Mouse (Mus musculus) small intestine, adult 2 months (tissue): ENCODE data around the gene Dcst1. TPM values are rescaled to one million over a fixed set of nuclear protein-coding genes. Genes with fewer than 3 reads are reported as not detected.

Source experiments
- H3K27ac ChIP-seq: fragments of 200-500 bp; 2 replicates; pipeline ENCODE4 v1.5.1; 2012; ENCODE audit warnings: low read depth, low read length, control low read depth, inconsistent platforms; ENCODE audit not compliant: insufficient read depth
- H3K27me3 ChIP-seq: fragments of 200-500 bp; 2 replicates; pipeline ENCODE4 v1.6.1; 2012; ENCODE audit warnings: mild to moderate bottlenecking, moderate library complexity, low read length, inconsistent platforms; ENCODE audit not compliant: control insufficient read depth, insufficient read depth
- H3K36me3 ChIP-seq: fragments of 200-500 bp; 2 replicates; pipeline ENCODE4 v1.6.1; 2012; ENCODE audit warnings: mild to moderate bottlenecking, low read length, control low read depth, inconsistent platforms; ENCODE audit not compliant: control insufficient read depth, insufficient read depth
- H3K4me1 ChIP-seq: fragments of 200-500 bp; 2 replicates; pipeline ENCODE4 v1.6.1; 2012; ENCODE audit warnings: low read length, inconsistent platforms, mixed read lengths; ENCODE audit not compliant: control insufficient read depth, insufficient read depth, insufficient read length
- H3K4me3 ChIP-seq: fragments of 200-500 bp; 2 replicates; pipeline ENCODE4 v1.5.1; 2012; ENCODE audit warnings: low read depth, mild to moderate bottlenecking, control low read depth, inconsistent platforms, low read length, moderate library complexity
- CTCF ChIP-seq: fragments of 200-500 bp; IDR thresholded peaks from 2 replicates; pipeline ENCODE4 v1.5.1; 2012; ENCODE audit warnings: low read depth, mild to moderate bottlenecking, control low read depth, inconsistent platforms, low read length, moderate library complexity, mixed read lengths; ENCODE audit not compliant: insufficient replicate concordance, insufficient read length; ENCODE audit errors: extremely low read depth
- POLR2A ChIP-seq: fragments of 200-500 bp; IDR thresholded peaks from 2 replicates; pipeline ENCODE4 v1.6.1; 2012; ENCODE audit warnings: low read depth, mild to moderate bottlenecking, control low read depth, inconsistent platforms, low read length, moderate library complexity
- WGBS: fragments of 180-500 bp; shearing (Covaris S2); methylation state at CpG from one replicate; pipeline ENCODE4 v1.1.7; 2018; 5-methylcytosine and 5-hydroxymethylcytosine counted together
- polyA plus RNA-seq: library from polyadenylated mRNA; depleted of rRNA; stranded (reverse); fragments of >200 nt; gene quantifications from 2 replicates; pipeline ENCODE4 v1.2.3, GENCODE M21; 2012

The Dcst1 gene
- polyA plus RNA-seq, 1 experiment = 9.1 TPM

DNA sequence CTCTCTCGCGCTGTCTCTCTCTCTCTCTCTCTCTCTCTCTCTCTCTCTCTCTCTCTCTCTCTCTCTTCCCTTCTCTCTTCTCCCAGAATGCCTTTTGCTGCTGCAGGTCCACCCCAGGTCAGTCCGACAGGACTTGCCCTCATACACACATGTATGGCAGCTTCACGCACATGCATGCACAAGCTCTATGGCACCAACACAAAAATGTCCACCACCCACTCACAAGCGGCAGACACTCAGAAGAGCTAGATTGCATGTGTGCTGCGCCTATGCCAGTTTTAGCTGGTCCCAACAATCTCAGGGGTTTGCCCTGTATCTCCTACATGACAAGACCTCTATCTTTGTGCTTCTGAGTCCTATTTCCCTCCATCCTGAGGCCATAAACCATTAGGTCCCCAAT is 47.8 kb downstream of the Dcst1 start:
- TF ChIP-seq POLR2A (no peak), CTCF (no peak)
- Histone ChIP-seq H3K4me3 (no peak overlapping the region), H3K4me1 (peaks cover 31% of the 10 kb centered on the region), H3K27me3 (peaks cover 31% of the 10 kb centered on the region), H3K36me3 (no peaks in the 10 kb centered on the region), H3K27ac (no peak overlapping the region)
- WGBS = 74% methylated on average over 6 of the region's 6 CpGs

- Histone ChIP-seq H3K27ac (no peak overlapping the region), H3K36me3 (no peaks in the 10 kb centered on the region), H3K4me1 (peaks cover 28% of the 10 kb centered on the region), H3K27me3 (peaks cover 31% of the 10 kb centered on the region), H3K4me3 (no peak overlapping the region)
- TF ChIP-seq POLR2A (no peak), CTCF (peak; percentile 88; the same call in 1 of the 2 replicates)
- 3% methylated on average over 4 of the region's 4 CpGs for WGBS
These were observed 48.2 kb downstream of the Dcst1 start for GRCm38 (mm10) chr3:89316833-89317232.

- no peak overlapping the region for H3K4me3 ChIP-seq
- WGBS = 36% methylated on average over 40 of the region's 40 CpGs
These were observed 48.9 kb downstream of the Dcst1 start for GRCm38 (mm10) chr3:89315930-89316831.

DNA sequence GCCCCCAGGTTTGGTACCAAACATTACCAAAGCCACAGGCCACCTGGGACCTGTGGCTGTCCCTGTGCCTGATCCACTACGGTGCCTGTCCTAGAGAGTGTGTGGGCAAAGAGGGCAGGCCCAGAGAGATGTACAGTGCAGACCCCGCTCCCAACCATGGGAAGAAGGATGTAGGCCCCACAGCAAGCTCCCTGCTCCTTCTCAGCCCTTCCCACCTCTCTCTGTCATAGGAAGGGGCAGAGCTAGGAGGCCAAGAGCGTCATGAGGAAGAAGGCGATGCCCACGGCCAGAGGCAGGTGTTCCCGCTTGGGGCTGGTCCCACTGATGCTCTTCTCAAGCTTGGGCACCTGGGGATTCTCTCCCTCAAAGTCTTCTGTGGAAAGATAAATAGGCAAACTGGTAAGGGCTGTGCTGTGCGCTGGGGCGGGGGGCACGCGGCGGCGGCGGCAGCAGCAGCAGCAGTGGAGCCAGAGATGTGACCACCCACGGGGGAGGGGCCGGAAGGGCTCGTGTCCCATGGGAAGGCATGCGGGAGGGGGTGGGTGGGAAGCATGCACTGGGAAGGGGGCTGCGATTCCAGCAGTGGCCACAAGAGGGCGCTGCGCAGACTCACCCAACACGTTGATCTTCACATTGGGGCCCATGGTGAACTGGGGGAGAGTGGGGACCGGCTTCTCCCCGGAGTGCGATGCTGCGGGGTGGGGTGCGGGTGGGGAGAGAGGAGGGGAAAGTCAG is 49.7 kb downstream of the Dcst1 start:
- peaks cover 18% of the 10 kb centered on the region for H3K27me3 ChIP-seq
- 26% methylated on average over 26 of the region's 26 CpGs for WGBS
- H3K36me3 ChIP-seq = no peaks in the 10 kb centered on the region
- peak; percentile 85 for TF ChIP-seq CTCF
- TF ChIP-seq POLR2A = no peak
- peak overlapping the region; percentile 40 for H3K4me3 ChIP-seq
- peaks cover 14% of the 10 kb centered on the region for H3K4me1 ChIP-seq
- H3K27ac ChIP-seq = no peak overlapping the region

More at GRCm38 (mm10) chr3:89315930-89316831, 48.9 kb downstream of the Dcst1 start:
- TF ChIP-seq POLR2A (no peak), CTCF (no peak)
- H3K27ac ChIP-seq = no peak overlapping the region
- H3K4me1 ChIP-seq = peaks cover 22% of the 10 kb centered on the region
- H3K36me3 ChIP-seq = no peaks in the 10 kb centered on the region
- peaks cover 26% of the 10 kb centered on the region for H3K27me3 ChIP-seq

GRCm38 (mm10) chr3:89314791-89315190 is 50.3 kb downstream of the Dcst1 start:
- Histone ChIP-seq H3K4me3 (no peak overlapping the region), H3K27me3 (peaks cover 12% of the 10 kb centered on the region), H3K27ac (no peak overlapping the region), H3K36me3 (no peaks in the 10 kb centered on the region), H3K4me1 (peaks cover 11% of the 10 kb centered on the region)
- no peak for TF ChIP-seq POLR2A
- TF ChIP-seq CTCF = no peak
- 70% methylated on average over 2 of the region's 2 CpGs for WGBS

DNA sequence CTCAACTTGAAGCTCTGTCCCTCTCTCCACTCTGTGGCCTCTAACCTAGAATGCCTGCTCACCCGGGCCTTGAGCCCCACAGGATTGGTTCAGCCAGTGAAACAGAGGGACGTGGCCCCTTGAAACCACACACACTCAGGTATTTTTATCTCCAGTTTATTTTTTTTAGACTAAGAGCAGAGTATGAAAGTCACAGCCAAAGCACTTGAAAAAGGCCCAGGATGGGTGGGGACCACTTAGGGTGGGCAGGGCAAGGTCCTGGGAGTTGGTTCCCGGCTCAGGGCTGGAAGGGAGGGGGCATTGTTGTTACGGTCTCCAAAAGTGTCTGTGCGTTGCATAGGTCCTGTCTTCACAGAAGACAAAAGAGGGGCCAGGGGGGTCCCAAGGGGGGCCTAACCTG is 50.7 kb downstream of the Dcst1 start:
- Histone ChIP-seq H3K36me3 (no peaks in the 10 kb centered on the region), H3K27me3 (peaks cover 8% of the 10 kb centered on the region), H3K4me3 (no peak overlapping the region), H3K4me1 (peaks cover 9% of the 10 kb centered on the region), H3K27ac (no peak overlapping the region)
- 77% methylated on average over 5 of the region's 5 CpGs for WGBS
- TF ChIP-seq POLR2A = no peak
- TF ChIP-seq CTCF = no peak

DNA sequence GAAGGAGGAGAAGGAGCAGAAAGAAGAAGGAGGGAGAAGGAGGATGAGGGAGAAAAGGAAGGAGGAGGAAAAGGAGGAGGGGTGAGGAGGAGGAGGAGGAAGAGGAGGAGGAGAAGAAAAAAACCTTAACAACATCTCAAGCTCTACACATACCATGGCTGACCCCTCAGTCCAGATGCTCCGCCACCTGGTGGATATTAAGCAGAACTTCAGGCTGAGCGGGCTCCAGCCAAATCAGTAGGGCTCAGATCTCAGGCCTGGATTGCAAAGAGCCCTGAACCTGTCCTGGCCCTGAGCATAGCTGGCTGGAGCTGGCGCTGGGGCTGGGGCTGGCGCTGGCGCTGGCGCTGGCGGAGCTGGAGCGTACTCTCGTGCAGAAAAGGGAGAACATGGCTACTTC is 57.0 kb downstream of the Dcst1 start:
- H3K36me3 ChIP-seq = no peaks in the 10 kb centered on the region
- no peak overlapping the region for H3K4me3 ChIP-seq
- H3K27me3 ChIP-seq = no peaks in the 10 kb centered on the region
- 2% methylated on average over 9 of the region's 9 CpGs for WGBS
- TF ChIP-seq POLR2A (no peak), CTCF (peak; percentile 77; the same call in 1 of the 2 replicates)
- peaks cover 25% of the 10 kb centered on the region for H3K4me1 ChIP-seq
- H3K27ac ChIP-seq = no peak overlapping the region
